Mouse (Mus musculus): ENCODE measurements at regions not wholly inside any gene's neighbourhood (a gene's known extent, or its start where the extent isn't known, plus 50 kb on each side); places are given as distances from the start of the nearest gene placed in this dataset.

GRCm38 (mm10) chr1:142982994-142983393 is 657.5 kb upstream of the B3galt2 start:
- H3K4me3 ChIP-seq (replicated peaks; ENCODE audit: low read length): no peak overlapping the region
- H3K4me1 ChIP-seq (ENCODE audit: control insufficient read depth, insufficient read depth, low read length): no peaks in the 10 kb centered on the region
- no peaks in the 10 kb centered on the region for H3K36me3 ChIP-seq (ENCODE audit: control insufficient read depth, insufficient read depth, low read length)
- H3K9me3 ChIP-seq (replicated peaks; ENCODE audit: control insufficient read depth, low read length): no peaks in the 10 kb centered on the region
- no peak for ATAC-seq (ENCODE audit: insufficient read depth, low FRiP score)
- H3K27ac ChIP-seq (ENCODE audit: low read length): no peak overlapping the region
- H3K27me3 ChIP-seq (ENCODE audit: control insufficient read depth, insufficient read depth, low read length): no peaks in the 10 kb centered on the region
- WGBS: 81% methylated on average over 5 of the region's 5 CpGs
- no peak overlapping the region for H3K4me2 ChIP-seq (ENCODE audit: low read depth, low read length)
- H3K9ac ChIP-seq (ENCODE audit: low read length): no peak overlapping the region

GRCm38 (mm10) chr1:142983641-142984040 is 656.8 kb upstream of the B3galt2 start:
- Histone ChIP-seq H3K9ac (ENCODE audit: low read length) (no peak overlapping the region), H3K27ac (ENCODE audit: low read length) (no peak overlapping the region), H3K4me2 (ENCODE audit: low read depth, low read length) (no peak overlapping the region), H3K4me3 (replicated peaks; ENCODE audit: low read length) (no peak overlapping the region), H3K4me1 (ENCODE audit: control insufficient read depth, insufficient read depth, low read length) (no peaks in the 10 kb centered on the region), H3K27me3 (ENCODE audit: control insufficient read depth, insufficient read depth, low read length) (no peaks in the 10 kb centered on the region), H3K9me3 (replicated peaks; ENCODE audit: control insufficient read depth, low read length) (no peaks in the 10 kb centered on the region), H3K36me3 (ENCODE audit: control insufficient read depth, insufficient read depth, low read length) (no peaks in the 10 kb centered on the region)
- no peak for ATAC-seq (ENCODE audit: insufficient read depth, low FRiP score)
- WGBS: 68% methylated on average over 3 of the region's 3 CpGs

DNA sequence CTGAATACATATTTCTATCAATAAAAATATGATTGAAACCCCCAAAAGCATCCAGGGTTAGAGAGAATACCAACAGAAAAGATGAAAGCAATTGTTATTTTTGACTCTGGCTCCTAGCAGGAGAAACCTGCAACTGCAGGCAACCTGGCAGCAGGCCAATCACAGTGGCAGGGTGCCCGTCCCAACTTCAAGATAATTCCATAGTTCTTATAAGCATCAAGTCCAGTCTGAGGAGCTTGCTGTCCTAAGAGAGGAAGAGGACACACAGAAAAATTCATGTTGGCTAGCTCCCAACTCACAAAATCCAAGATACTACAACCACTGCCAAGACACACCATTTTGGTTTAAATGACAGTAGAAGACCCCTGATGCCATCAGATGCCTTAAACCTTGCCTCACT is 654.9 kb upstream of the B3galt2 start:
- no peaks in the 10 kb centered on the region for H3K27me3 ChIP-seq (ENCODE audit: control insufficient read depth, insufficient read depth, low read length)

GRCm38 (mm10) chr1:143000216-143000615 is 640.2 kb upstream of the B3galt2 start:
- no peaks in the 10 kb centered on the region for H3K4me1 ChIP-seq (ENCODE audit: control insufficient read depth, insufficient read depth, low read length)
- ATAC-seq (ENCODE audit: insufficient read depth, low FRiP score): no peak
- H3K27ac ChIP-seq (ENCODE audit: low read length): no peak overlapping the region
- H3K9me3 ChIP-seq (replicated peaks; ENCODE audit: control insufficient read depth, low read length): no peaks in the 10 kb centered on the region
- no peak overlapping the region for H3K9ac ChIP-seq (ENCODE audit: low read length)
- H3K36me3 ChIP-seq (ENCODE audit: control insufficient read depth, insufficient read depth, low read length): no peaks in the 10 kb centered on the region
- no peak overlapping the region for H3K4me3 ChIP-seq (replicated peaks; ENCODE audit: low read length)
- H3K27me3 ChIP-seq (ENCODE audit: control insufficient read depth, insufficient read depth, low read length): no peaks in the 10 kb centered on the region
- H3K4me2 ChIP-seq (ENCODE audit: low read depth, low read length): no peak overlapping the region
- 46% methylated on average over 1 of the region's 1 CpGs for WGBS

More for the DNA sequence above, 654.9 kb upstream of the B3galt2 start:
- Histone ChIP-seq H3K27ac (ENCODE audit: low read length) (no peak overlapping the region), H3K36me3 (ENCODE audit: control insufficient read depth, insufficient read depth, low read length) (no peaks in the 10 kb centered on the region), H3K9ac (ENCODE audit: low read length) (no peak overlapping the region), H3K4me2 (ENCODE audit: low read depth, low read length) (no peak overlapping the region), H3K4me3 (replicated peaks; ENCODE audit: low read length) (no peak overlapping the region), H3K4me1 (ENCODE audit: control insufficient read depth, insufficient read depth, low read length) (no peaks in the 10 kb centered on the region), H3K9me3 (replicated peaks; ENCODE audit: control insufficient read depth, low read length) (no peaks in the 10 kb centered on the region)
- WGBS: 50% methylated on average over 1 of the region's 1 CpGs
- no peak for ATAC-seq (ENCODE audit: insufficient read depth, low FRiP score)

GRCm38 (mm10) chr1:143001112-143001511 is 639.4 kb upstream of the B3galt2 start:
- H3K9me3 ChIP-seq (replicated peaks; ENCODE audit: control insufficient read depth, low read length): no peaks in the 10 kb centered on the region
- no peaks in the 10 kb centered on the region for H3K27me3 ChIP-seq (ENCODE audit: control insufficient read depth, insufficient read depth, low read length)
- no peaks in the 10 kb centered on the region for H3K4me1 ChIP-seq (ENCODE audit: control insufficient read depth, insufficient read depth, low read length)
- WGBS: 84% methylated on average over 3 of the region's 3 CpGs
- no peak for ATAC-seq (ENCODE audit: insufficient read depth, low FRiP score)
- H3K4me3 ChIP-seq (replicated peaks; ENCODE audit: low read length): no peak overlapping the region
- no peak overlapping the region for H3K27ac ChIP-seq (ENCODE audit: low read length)
- H3K4me2 ChIP-seq (ENCODE audit: low read depth, low read length): no peak overlapping the region
- no peaks in the 10 kb centered on the region for H3K36me3 ChIP-seq (ENCODE audit: control insufficient read depth, insufficient read depth, low read length)
- H3K9ac ChIP-seq (ENCODE audit: low read length): no peak overlapping the region

DNA sequence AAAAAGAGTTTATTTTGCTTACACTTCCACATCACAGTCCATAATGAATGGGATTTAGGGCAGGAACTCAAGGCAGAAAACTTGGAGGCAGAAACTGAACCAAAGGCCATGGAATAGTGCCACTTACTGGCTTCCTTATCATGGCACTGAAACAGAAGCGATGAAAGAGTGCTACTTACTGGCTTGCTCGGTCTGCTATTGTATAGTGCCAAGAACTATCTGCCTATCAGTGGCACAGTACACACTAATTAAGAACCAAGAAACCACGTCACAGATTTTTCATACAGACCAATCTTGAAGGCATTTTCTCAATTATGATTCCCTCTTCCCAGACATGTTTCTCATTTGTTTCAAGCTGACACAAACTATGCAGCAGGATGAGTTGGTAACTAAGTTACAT is 634.4 kb upstream of the B3galt2 start:
- Histone ChIP-seq H3K9me3 (replicated peaks; ENCODE audit: control insufficient read depth, low read length) (no peaks in the 10 kb centered on the region), H3K9ac (ENCODE audit: low read length) (no peak overlapping the region), H3K4me1 (ENCODE audit: control insufficient read depth, insufficient read depth, low read length) (no peaks in the 10 kb centered on the region), H3K27ac (ENCODE audit: low read length) (no peak overlapping the region), H3K36me3 (ENCODE audit: control insufficient read depth, insufficient read depth, low read length) (no peaks in the 10 kb centered on the region), H3K27me3 (ENCODE audit: control insufficient read depth, insufficient read depth, low read length) (no peaks in the 10 kb centered on the region), H3K4me3 (replicated peaks; ENCODE audit: low read length) (no peak overlapping the region), H3K4me2 (ENCODE audit: low read depth, low read length) (no peak overlapping the region)
- no peak for ATAC-seq (ENCODE audit: insufficient read depth, low FRiP score)
- WGBS: 84% methylated on average over 3 of the region's 3 CpGs

DNA sequence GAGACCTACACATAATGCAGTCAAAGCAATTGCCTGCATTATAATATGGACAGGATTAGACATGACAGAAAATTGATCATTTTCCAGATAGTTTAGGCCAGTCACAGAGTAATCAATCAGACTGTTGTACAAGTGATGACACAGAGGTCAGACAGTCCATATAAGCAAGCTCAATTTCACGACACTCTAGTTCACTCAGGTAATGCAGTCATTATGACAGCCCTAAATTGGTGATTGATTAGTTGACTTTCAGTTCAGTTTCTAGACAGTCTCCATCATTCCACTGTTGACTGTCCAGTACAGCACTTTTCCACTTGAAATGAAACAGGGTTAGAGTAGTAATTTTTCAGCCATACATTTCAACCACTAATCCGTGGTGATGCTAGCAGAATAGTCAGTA is 620.5 kb upstream of the B3galt2 start:
- Histone ChIP-seq H3K36me3 (ENCODE audit: control insufficient read depth, insufficient read depth, low read length) (no peaks in the 10 kb centered on the region), H3K4me1 (ENCODE audit: control insufficient read depth, insufficient read depth, low read length) (no peaks in the 10 kb centered on the region), H3K27me3 (ENCODE audit: control insufficient read depth, insufficient read depth, low read length) (no peaks in the 10 kb centered on the region), H3K4me2 (ENCODE audit: low read depth, low read length) (no peak overlapping the region), H3K9ac (ENCODE audit: low read length) (no peak overlapping the region), H3K4me3 (replicated peaks; ENCODE audit: low read length) (no peak overlapping the region), H3K27ac (ENCODE audit: low read length) (no peak overlapping the region), H3K9me3 (replicated peaks; ENCODE audit: control insufficient read depth, low read length) (no peaks in the 10 kb centered on the region)
- 50% methylated on average over 2 of the region's 2 CpGs for WGBS
- ATAC-seq (ENCODE audit: insufficient read depth, low FRiP score): no peak

DNA sequence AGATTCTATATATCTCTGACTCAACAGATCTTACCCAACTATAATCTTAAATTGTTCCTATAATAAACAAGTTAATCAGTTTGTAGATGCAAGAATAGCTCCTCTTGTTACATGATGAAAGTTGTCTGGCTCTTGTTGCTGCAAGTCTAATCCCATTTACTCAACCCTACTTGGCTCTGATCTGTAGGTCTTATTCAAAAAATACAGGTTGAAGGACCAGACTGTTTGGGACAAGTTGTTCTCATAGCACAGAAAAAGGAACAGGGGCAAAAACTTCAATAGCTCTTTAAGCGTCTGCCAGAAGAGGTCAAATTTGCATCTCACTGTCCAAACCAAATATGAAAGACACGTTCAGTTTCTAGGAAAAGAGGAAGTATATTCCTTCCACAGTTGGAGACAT is 587.3 kb upstream of the B3galt2 start:
- ATAC-seq (ENCODE audit: insufficient read depth, low FRiP score): no peak

GRCm38 (mm10) chr1:143053599-143053998 is 586.9 kb upstream of the B3galt2 start:
- WGBS: 91% methylated on average over 2 of the region's 2 CpGs
- H3K36me3 ChIP-seq (ENCODE audit: control insufficient read depth, insufficient read depth, low read length): no peaks in the 10 kb centered on the region
- no peaks in the 10 kb centered on the region for H3K9me3 ChIP-seq (replicated peaks; ENCODE audit: control insufficient read depth, low read length)
- H3K4me3 ChIP-seq (replicated peaks; ENCODE audit: low read length): no peak overlapping the region
- H3K4me1 ChIP-seq (ENCODE audit: control insufficient read depth, insufficient read depth, low read length): no peaks in the 10 kb centered on the region
- H3K4me2 ChIP-seq (ENCODE audit: low read depth, low read length): no peak overlapping the region
- H3K27me3 ChIP-seq (ENCODE audit: control insufficient read depth, insufficient read depth, low read length): no peaks in the 10 kb centered on the region
- H3K9ac ChIP-seq (ENCODE audit: low read length): no peak overlapping the region
- H3K27ac ChIP-seq (ENCODE audit: low read length): no peak overlapping the region
- ATAC-seq (ENCODE audit: insufficient read depth, low FRiP score): no peak

More for the DNA sequence above, 587.3 kb upstream of the B3galt2 start:
- WGBS: 72% methylated on average over 2 of the region's 2 CpGs
- Histone ChIP-seq H3K4me3 (replicated peaks; ENCODE audit: low read length) (no peak overlapping the region), H3K27me3 (ENCODE audit: control insufficient read depth, insufficient read depth, low read length) (no peaks in the 10 kb centered on the region), H3K9ac (ENCODE audit: low read length) (no peak overlapping the region), H3K36me3 (ENCODE audit: control insufficient read depth, insufficient read depth, low read length) (no peaks in the 10 kb centered on the region), H3K27ac (ENCODE audit: low read length) (no peak overlapping the region), H3K4me1 (ENCODE audit: control insufficient read depth, insufficient read depth, low read length) (no peaks in the 10 kb centered on the region), H3K4me2 (ENCODE audit: low read depth, low read length) (no peak overlapping the region), H3K9me3 (replicated peaks; ENCODE audit: control insufficient read depth, low read length) (no peaks in the 10 kb centered on the region)

DNA sequence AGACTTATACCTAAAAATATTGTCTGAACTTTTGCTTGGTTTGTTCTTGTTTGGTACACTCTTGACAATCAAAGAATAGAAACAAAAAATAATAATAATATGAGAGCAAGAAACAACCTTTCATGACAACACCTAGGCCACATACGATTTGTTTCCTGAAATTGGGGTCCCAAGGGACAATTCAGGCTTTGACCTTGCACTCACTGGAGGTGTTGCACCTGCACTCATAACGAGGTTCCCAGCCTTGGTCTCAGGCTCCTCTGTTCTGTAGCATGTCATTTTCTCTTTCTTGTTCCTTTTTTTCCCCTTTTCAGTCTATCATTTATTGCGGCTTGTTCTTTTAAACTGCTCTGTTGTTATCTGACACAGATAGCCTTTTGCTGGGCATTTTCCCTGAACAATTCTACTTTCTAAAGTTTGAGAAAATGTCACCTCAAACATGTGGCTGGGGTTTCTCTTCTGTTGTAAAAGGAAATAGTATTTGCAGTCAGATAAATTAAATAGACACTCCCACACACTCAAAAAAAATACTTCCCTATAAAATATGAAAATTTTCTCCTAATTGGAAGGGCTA is 585.9 kb upstream of the B3galt2 start:
- H3K4me2 ChIP-seq (ENCODE audit: low read depth, low read length): no peak overlapping the region
- ATAC-seq (ENCODE audit: insufficient read depth, low FRiP score): no peak
- no peaks in the 10 kb centered on the region for H3K27me3 ChIP-seq (ENCODE audit: control insufficient read depth, insufficient read depth, low read length)
- 63% methylated on average over 3 of the region's 3 CpGs for WGBS
- no peak overlapping the region for H3K27ac ChIP-seq (ENCODE audit: low read length)
- no peaks in the 10 kb centered on the region for H3K36me3 ChIP-seq (ENCODE audit: control insufficient read depth, insufficient read depth, low read length)
- H3K4me1 ChIP-seq (ENCODE audit: control insufficient read depth, insufficient read depth, low read length): no peaks in the 10 kb centered on the region
- no peaks in the 10 kb centered on the region for H3K9me3 ChIP-seq (replicated peaks; ENCODE audit: control insufficient read depth, low read length)
- H3K4me3 ChIP-seq (replicated peaks; ENCODE audit: low read length): no peak overlapping the region
- H3K9ac ChIP-seq (ENCODE audit: low read length): no peak overlapping the region

Data from stomach, embryonic 16.5 days (tissue).